Mouse (Mus musculus): Measurements from ENCODE around the gene Derl3.

GRCm38 (mm10) chr10:75931311-75931710, 38.1 kb downstream of the Derl3 start:
- TF ChIP-seq POLR2A (IDR thresholded peaks at IDR 0.05; ENCODE audit: low read depth, low read length) (no peak), CTCF (IDR thresholded peaks at IDR 0.05; ENCODE audit: borderline replicate concordance, insufficient read depth, low read length) (no peak)

All from embryonic fibroblast, embryonic 13.5 days (primary cell).